Mouse (Mus musculus) ES-Bruce4 (cell line): ENCODE measurements around the gene Lct. TPM values are rescaled to one million over a fixed set of nuclear protein-coding genes. Genes with fewer than 3 reads are reported as not detected.
A peak's percentile ranks its signal among the peaks of the same experiment; 100 is the strongest.
"Not testable (repeated sequence)": the region's sequence is repeated elsewhere in the genome, so short reads cannot be mapped to it uniquely, and the experiment has no call there.

Experiments
- H3K27ac ChIP-seq: 2 replicates; pipeline ENCODE4 v1.5.1; 2012; ENCODE audit warnings: low read length, inconsistent platforms; ENCODE audit not compliant: insufficient read depth
- H3K27me3 ChIP-seq: 2 replicates; pipeline ENCODE4 v1.6.1; 2012; ENCODE audit warnings: mild to moderate bottlenecking, low read length, inconsistent platforms; ENCODE audit not compliant: control insufficient read depth, poor library complexity, insufficient read depth, severe bottlenecking
- H3K36me3 ChIP-seq: 2 replicates; pipeline ENCODE4 v1.6.1; 2012; ENCODE audit warnings: inconsistent platforms, mild to moderate bottlenecking, low read length, moderate library complexity; ENCODE audit not compliant: control insufficient read depth, poor library complexity, insufficient read depth, severe bottlenecking
- H3K4me1 ChIP-seq: one replicate; pipeline ENCODE4 v1.8.1; 2011; ENCODE audit warnings: low read length; ENCODE audit not compliant: control insufficient read depth, insufficient read depth
- H3K4me3 ChIP-seq: 2 replicates; pipeline ENCODE4 v1.5.1; 2011; ENCODE audit warnings: low read depth, mild to moderate bottlenecking, low read length
- H3K9ac ChIP-seq: 2 replicates; pipeline ENCODE4 v1.6.1; 2012; ENCODE audit warnings: low read depth, mild to moderate bottlenecking, inconsistent platforms; ENCODE audit not compliant: poor library complexity, severe bottlenecking
- H3K9me3 ChIP-seq: replicated peaks from 2 replicates; pipeline ENCODE4 v1.6.1; 2012; ENCODE audit warnings: mild to moderate bottlenecking, low read length, inconsistent platforms; ENCODE audit not compliant: control insufficient read depth, poor library complexity, insufficient read depth, severe bottlenecking
- CTCF ChIP-seq: IDR thresholded peaks from one replicate; pipeline ENCODE4 v1.8.1; 2011; ENCODE audit warnings: low read depth, low read length
- EP300 ChIP-seq: IDR thresholded peaks from 2 replicates; pipeline ENCODE4 v1.6.1; 2011; ENCODE audit warnings: low read depth, low read length; ENCODE audit not compliant: insufficient read depth
- POLR2A ChIP-seq: IDR thresholded peaks from one replicate; pipeline ENCODE4 v1.8.1; 2011; ENCODE audit warnings: low read length; ENCODE audit not compliant: insufficient read depth
- polyA plus RNA-seq: library from polyadenylated mRNA; stranded (reverse); fragments of >200 nt; gene quantifications from 2 replicates; pipeline ENCODE4 v1.2.4, GENCODE M21; 2011; ENCODE audit warnings: low read depth; ENCODE audit not compliant: missing spikeins, insufficient read depth, insufficient read length

The Lct gene
- polyA plus RNA-seq, 1 experiment, result 0.22 TPM

- Histone ChIP-seq H3K9ac (no peak overlapping the region), H3K27ac (no peak overlapping the region), H3K27me3 (no peaks in the 10 kb centered on the region), H3K9me3 (no peaks in the 10 kb centered on the region), H3K36me3 (peaks cover 23% of the 10 kb centered on the region), H3K4me1 (no peaks in the 10 kb centered on the region), H3K4me3 (no peak overlapping the region)
- TF ChIP-seq POLR2A, result no peak
- TF ChIP-seq CTCF, result no peak
- no peak for TF ChIP-seq EP300
Observed at GRCm38 (mm10) chr1:128275908-128276307, 52.2 kb downstream of the Lct start.

GRCm38 (mm10) chr1:128270731-128271130 lies 57.4 kb downstream of the Lct start:
- H3K27me3 ChIP-seq, result no peaks in the 10 kb centered on the region
- TF ChIP-seq POLR2A (no peak), EP300 (no peak), CTCF (no peak)
- no peak overlapping the region for H3K9ac ChIP-seq
- no peaks in the 10 kb centered on the region for H3K9me3 ChIP-seq
- peaks cover 2% of the 10 kb centered on the region for H3K4me1 ChIP-seq
- no peak overlapping the region for H3K27ac ChIP-seq
- H3K4me3 ChIP-seq, result no peak overlapping the region
- peaks cover 33% of the 10 kb centered on the region for H3K36me3 ChIP-seq

- H3K4me3 ChIP-seq, H3K9me3 ChIP-seq, H3K4me1 ChIP-seq, H3K27ac ChIP-seq, H3K27me3 ChIP-seq, H3K9ac ChIP-seq: not testable (repeated sequence)
- H3K36me3 ChIP-seq, result peaks cover 20% of the 10 kb centered on the region
- 0 out of 2 replicates have a peak, but pooled peaks have one; percentile 28 for TF ChIP-seq EP300
Observed at GRCm38 (mm10) chr1:128267061-128267460, 61.1 kb downstream of the Lct start.

GRCm38 (mm10) chr1:128244727-128245355 lies 83.3 kb downstream of the Lct start:
- Histone ChIP-seq H3K9ac (peak overlapping the region; percentile 68), H3K27ac (no peak overlapping the region), H3K4me1 (no peaks in the 10 kb centered on the region), H3K36me3 (no peaks in the 10 kb centered on the region), H3K9me3 (no peaks in the 10 kb centered on the region), H3K27me3 (no peaks in the 10 kb centered on the region), H3K4me3 (peak overlapping the region; percentile 78)
- TF ChIP-seq POLR2A, result no peak
- TF ChIP-seq EP300, result no peak
- TF ChIP-seq CTCF, result no peak

GRCm38 (mm10) chr1:128243996-128244726 lies 84.0 kb downstream of the Lct start:
- no peaks in the 10 kb centered on the region for H3K4me1 ChIP-seq
- no peaks in the 10 kb centered on the region for H3K36me3 ChIP-seq
- no peaks in the 10 kb centered on the region for H3K9me3 ChIP-seq
- peak overlapping the region; percentile 78 for H3K4me3 ChIP-seq
- 0 out of 2 replicates have a peak overlapping the region, but pooled peaks have one; percentile 4 for H3K27ac ChIP-seq
- peak overlapping the region; percentile 68 for H3K9ac ChIP-seq
- H3K27me3 ChIP-seq, result no peaks in the 10 kb centered on the region
- no peak for TF ChIP-seq CTCF
- TF ChIP-seq POLR2A, result peak; percentile 48
- no peak for TF ChIP-seq EP300

GRCm38 (mm10) chr1:128243627-128243995 lies 84.5 kb downstream of the Lct start, which contains the start of gene Ubxn4:
Ubxn4 (plus strand) TSS chr1:128243964.
- no peak for TF ChIP-seq CTCF
- no peak for TF ChIP-seq POLR2A
- no peak for TF ChIP-seq EP300
- H3K4me3 ChIP-seq, result peak within 1 kb of the TSS; percentile 78
- 0 out of 2 replicates have a peak within 1 kb of the TSS, but pooled peaks have one; percentile 4 for H3K27ac ChIP-seq
- H3K4me1 ChIP-seq, result no peaks in the 10 kb centered on the region
- no peaks in the 10 kb centered on the region for H3K27me3 ChIP-seq
- no peaks in the 10 kb centered on the region for H3K36me3 ChIP-seq
- H3K9ac ChIP-seq, result peak within 1 kb of the TSS; percentile 68
- H3K9me3 ChIP-seq, result no peaks in the 10 kb centered on the region
